Mouse (Mus musculus): Measurements from ENCODE around the gene Hoxa1. TPM values are rescaled to one million over a fixed set of nuclear protein-coding genes. Genes with fewer than 3 reads are reported as not detected.
A peak's percentile ranks its signal among the peaks of the same experiment; 100 is the strongest.

Hoxa1 gene
- total and polyA plus RNA-seq, 2 experiments, result 0.18 TPM; not detected in 1

DNA sequence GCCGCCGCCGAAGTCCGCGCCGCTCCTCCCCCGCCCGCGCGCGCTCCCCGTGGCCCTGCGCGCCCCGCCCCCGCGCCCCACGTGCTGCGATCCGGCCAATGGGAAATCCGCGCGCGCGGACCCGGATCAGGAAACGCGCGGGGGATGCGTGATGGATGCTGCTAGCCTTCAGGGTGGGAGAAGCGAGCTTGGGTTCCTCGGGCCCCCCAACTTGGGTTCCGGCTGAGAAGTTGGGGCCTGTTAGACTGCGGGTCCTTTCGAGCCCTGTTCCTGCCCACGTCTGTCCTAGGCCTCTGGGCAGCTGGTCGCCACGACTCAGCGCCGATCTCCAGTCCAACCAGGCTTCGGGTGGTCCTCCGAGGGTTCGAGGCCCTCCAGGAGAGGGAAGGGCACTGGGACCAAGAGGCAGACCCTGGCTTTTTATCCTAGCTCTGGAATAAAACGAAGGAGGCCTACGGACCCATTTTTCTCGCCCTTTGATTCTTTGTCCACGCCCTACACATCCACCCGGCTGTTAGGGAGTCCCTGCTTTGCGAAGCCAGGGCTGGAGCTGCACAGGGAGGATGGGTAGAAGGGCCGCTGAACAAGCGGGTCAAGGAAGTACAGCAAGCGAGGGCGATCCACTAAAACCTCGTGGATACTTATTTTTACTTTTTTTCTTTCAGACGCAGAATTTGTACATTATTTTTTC, 33.9 kb upstream of the Hoxa1 start:
- no peak for DNase-seq (ENCODE audit: extremely low read depth, low read depth, low spot score)
- 4% methylated on average over 44 of the region's 55 CpGs for WGBS
- Histone ChIP-seq H3K79me2 (ENCODE audit: control insufficient read depth, insufficient read depth, low read length) (no peaks in the 10 kb centered on the region), H3K9ac (ENCODE audit: low read depth, low read length) (peak overlapping the region; percentile 44; the same call in 1 of the 2 replicates), H3K4me3 (ENCODE audit: insufficient read depth, low read depth, low read length) (peak overlapping the region; percentile 66), H3K36me3 (ENCODE audit: control insufficient read depth, insufficient read depth, low read length) (no peaks in the 10 kb centered on the region), H3K4me1 (ENCODE audit: control insufficient read depth, insufficient read depth, low read length) (peaks cover 2% of the 10 kb centered on the region; the same call in 1 of the 2 replicates), H3K27me3 (ENCODE audit: control insufficient read depth, insufficient read depth, low read length) (peaks cover 19% of the 10 kb centered on the region; the same call in 1 of the 2 replicates), H3K27ac (replicated peaks; ENCODE audit: insufficient read depth, low read depth, low read length) (0 out of 2 replicates have a peak overlapping the region, but pooled peaks have one; percentile 22)
- peak; percentile 35; the same call in 1 of the 2 replicates for TF ChIP-seq POLR2A (IDR thresholded peaks at IDR 0.05; ENCODE audit: extremely low read depth, insufficient read depth, low read length)
- no peak for TF ChIP-seq CTCF (IDR thresholded peaks at IDR 0.05; ENCODE audit: low read depth, low read length)

DNA sequence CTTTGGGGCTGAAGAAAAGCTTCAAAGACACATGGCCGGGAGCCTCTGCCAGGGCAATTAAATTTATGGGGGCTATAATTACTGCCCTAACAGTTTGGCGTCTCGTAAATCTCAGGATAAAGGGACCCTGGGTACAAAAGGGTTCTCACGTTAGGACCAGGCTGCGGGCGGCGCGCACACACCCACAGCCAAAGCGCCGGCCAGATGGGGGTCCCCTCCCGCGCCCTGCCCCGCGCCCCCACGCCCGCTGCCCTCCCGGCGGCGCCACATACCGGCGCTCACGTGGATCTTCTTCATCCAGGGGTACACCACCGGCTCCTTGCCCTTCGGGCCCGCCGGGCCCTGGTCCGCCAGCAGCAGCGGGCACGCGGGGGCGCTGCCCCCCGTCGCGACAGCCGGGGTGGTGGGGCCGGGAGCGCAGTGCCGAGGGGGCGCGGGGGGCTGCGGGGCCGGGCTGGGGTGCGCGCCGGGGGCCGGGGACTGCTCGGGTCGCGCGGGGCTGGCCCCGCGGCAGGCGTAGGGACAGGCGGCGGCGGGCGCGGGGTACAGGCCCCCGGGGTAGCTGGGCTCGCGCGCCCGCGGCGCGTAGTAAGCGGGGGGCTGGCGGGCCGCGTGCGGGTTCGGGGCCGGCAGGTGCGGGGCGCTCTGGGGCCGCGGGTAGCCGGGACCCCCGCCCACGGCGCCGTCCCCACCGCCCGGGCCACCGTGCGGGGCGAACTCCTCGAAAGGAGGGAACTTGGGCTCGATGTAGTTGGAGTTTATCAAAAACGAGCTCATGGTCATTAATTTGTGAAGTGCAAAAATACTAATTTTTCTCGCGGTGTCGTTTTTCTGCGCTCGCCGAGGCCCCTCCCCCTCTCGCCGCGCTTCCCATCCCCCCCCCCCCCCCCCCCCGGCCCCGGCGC, 33.0 kb upstream of the Hoxa1 start, which contains the start of gene Hoxa4:
Gene Hoxa4 (minus strand): TSS at position 848 of the 905 bp plus-strand sequence.
- Histone ChIP-seq H3K36me3 (ENCODE audit: control insufficient read depth, insufficient read depth, low read length) (no peaks in the 10 kb centered on the region), H3K4me1 (ENCODE audit: control insufficient read depth, insufficient read depth, low read length) (peaks cover 2% of the 10 kb centered on the region; the same call in 1 of the 2 replicates), H3K27me3 (ENCODE audit: control insufficient read depth, insufficient read depth, low read length) (peaks cover 22% of the 10 kb centered on the region; the same call in 1 of the 2 replicates), H3K4me3 (ENCODE audit: insufficient read depth, low read depth, low read length) (peak within 1 kb of the TSS; percentile 71), H3K9ac (ENCODE audit: low read depth, low read length) (peak within 1 kb of the TSS; percentile 76), H3K27ac (replicated peaks; ENCODE audit: insufficient read depth, low read depth, low read length) (peak within 1 kb of the TSS; percentile 64; the same call in 1 of the 2 replicates), H3K79me2 (ENCODE audit: control insufficient read depth, insufficient read depth, low read length) (no peaks in the 10 kb centered on the region)
- no peak for DNase-seq (ENCODE audit: extremely low read depth, low read depth, low spot score)
- WGBS, result 4% methylated on average over 89 of the region's 102 CpGs
- TF ChIP-seq POLR2A (IDR thresholded peaks at IDR 0.05; ENCODE audit: extremely low read depth, insufficient read depth, low read length), result no peak
- no peak for TF ChIP-seq CTCF (IDR thresholded peaks at IDR 0.05; ENCODE audit: low read depth, low read length)

DNA sequence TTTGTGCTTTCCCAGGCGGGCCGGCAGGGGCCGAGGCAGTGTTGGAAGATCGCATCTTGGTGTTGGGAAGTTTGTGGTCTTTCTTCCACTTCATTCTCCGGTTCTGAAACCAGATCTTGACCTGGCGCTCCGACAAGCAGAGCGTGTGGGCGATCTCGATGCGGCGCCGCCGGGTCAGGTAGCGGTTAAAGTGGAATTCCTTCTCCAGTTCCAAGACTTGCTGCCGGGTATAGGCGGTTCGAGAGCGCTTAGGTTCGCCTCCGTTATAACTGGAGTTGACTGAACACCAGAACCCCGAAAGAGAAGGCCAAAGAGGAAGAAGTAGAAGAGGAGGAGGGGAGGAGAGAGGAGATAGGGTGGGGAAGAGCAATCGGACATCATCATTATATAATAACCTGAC, 32.3 kb upstream of the Hoxa1 start:
- no peak for DNase-seq (ENCODE audit: extremely low read depth, low read depth, low spot score)
- Histone ChIP-seq H3K36me3 (ENCODE audit: control insufficient read depth, insufficient read depth, low read length) (no peaks in the 10 kb centered on the region), H3K79me2 (ENCODE audit: control insufficient read depth, insufficient read depth, low read length) (no peaks in the 10 kb centered on the region), H3K9ac (ENCODE audit: low read depth, low read length) (peak overlapping the region; percentile 10; the same call in 1 of the 2 replicates), H3K4me1 (ENCODE audit: control insufficient read depth, insufficient read depth, low read length) (peaks cover 2% of the 10 kb centered on the region; the same call in 1 of the 2 replicates), H3K27ac (replicated peaks; ENCODE audit: insufficient read depth, low read depth, low read length) (no peak overlapping the region), H3K27me3 (ENCODE audit: control insufficient read depth, insufficient read depth, low read length) (peaks cover 25% of the 10 kb centered on the region; the same call in 1 of the 2 replicates), H3K4me3 (ENCODE audit: insufficient read depth, low read depth, low read length) (peak overlapping the region; percentile 71)
- TF ChIP-seq CTCF (IDR thresholded peaks at IDR 0.05; ENCODE audit: low read depth, low read length), result no peak
- no peak for TF ChIP-seq POLR2A (IDR thresholded peaks at IDR 0.05; ENCODE audit: extremely low read depth, insufficient read depth, low read length)
- WGBS, result 11% methylated on average over 23 of the region's 23 CpGs

DNA sequence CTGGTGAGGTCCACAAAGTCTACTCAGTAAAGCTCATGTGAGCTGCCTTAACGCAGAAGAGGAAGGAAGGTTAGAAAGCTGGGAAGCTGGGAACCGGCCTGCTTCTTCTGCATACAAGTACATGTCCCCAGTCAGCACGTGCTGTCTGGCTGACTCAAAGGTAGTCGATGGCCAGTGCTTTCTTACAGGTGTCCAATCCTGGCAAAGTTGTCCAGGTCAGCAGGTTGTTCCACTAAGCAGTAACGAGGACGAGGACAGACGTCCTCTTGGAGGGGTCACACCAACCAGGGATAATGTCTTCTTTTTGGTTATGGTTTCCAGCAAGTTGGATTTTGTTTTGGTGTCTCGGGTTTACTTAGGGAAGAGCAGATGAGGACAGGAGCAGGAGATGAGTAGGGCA, 31.8 kb upstream of the Hoxa1 start:
- Histone ChIP-seq H3K4me3 (ENCODE audit: insufficient read depth, low read depth, low read length) (no peak overlapping the region), H3K79me2 (ENCODE audit: control insufficient read depth, insufficient read depth, low read length) (no peaks in the 10 kb centered on the region), H3K9ac (ENCODE audit: low read depth, low read length) (no peak overlapping the region), H3K27me3 (ENCODE audit: control insufficient read depth, insufficient read depth, low read length) (peaks cover 25% of the 10 kb centered on the region; the same call in 1 of the 2 replicates), H3K27ac (replicated peaks; ENCODE audit: insufficient read depth, low read depth, low read length) (no peak overlapping the region), H3K36me3 (ENCODE audit: control insufficient read depth, insufficient read depth, low read length) (no peaks in the 10 kb centered on the region), H3K4me1 (ENCODE audit: control insufficient read depth, insufficient read depth, low read length) (peaks cover 2% of the 10 kb centered on the region; the same call in 1 of the 2 replicates)
- no peak for DNase-seq (ENCODE audit: extremely low read depth, low read depth, low spot score)
- WGBS, result 21% methylated on average over 8 of the region's 8 CpGs
- TF ChIP-seq POLR2A (IDR thresholded peaks at IDR 0.05; ENCODE audit: extremely low read depth, insufficient read depth, low read length) (no peak), CTCF (IDR thresholded peaks at IDR 0.05; ENCODE audit: low read depth, low read length) (no peak)

DNA sequence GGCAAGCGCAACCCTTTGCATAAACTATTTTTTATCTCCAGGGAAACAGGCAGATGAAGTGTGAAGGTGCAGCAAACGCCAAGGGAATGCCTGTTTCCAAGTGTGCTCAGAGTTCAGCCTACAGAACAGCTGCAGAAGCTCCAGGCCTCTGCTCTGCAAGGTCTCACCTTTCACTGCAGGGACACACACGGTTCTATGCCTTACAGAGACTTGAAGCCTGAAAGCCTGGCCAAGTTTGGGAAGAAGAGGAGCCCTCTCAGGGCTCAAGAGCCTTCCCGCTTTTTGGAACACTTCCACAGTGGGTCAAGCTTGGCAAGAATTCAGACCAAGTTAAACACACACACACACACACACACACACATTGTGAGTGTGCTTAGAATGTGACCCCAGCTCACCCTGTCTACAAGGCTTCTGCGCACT, 31.1 kb upstream of the Hoxa1 start:
- no peak for DNase-seq (ENCODE audit: extremely low read depth, low read depth, low spot score)
- Histone ChIP-seq H3K9ac (ENCODE audit: low read depth, low read length) (no peak overlapping the region), H3K4me1 (ENCODE audit: control insufficient read depth, insufficient read depth, low read length) (peaks cover 2% of the 10 kb centered on the region; the same call in 1 of the 2 replicates), H3K27ac (replicated peaks; ENCODE audit: insufficient read depth, low read depth, low read length) (no peak overlapping the region), H3K27me3 (ENCODE audit: control insufficient read depth, insufficient read depth, low read length) (peaks cover 24% of the 10 kb centered on the region), H3K4me3 (ENCODE audit: insufficient read depth, low read depth, low read length) (no peak overlapping the region), H3K36me3 (ENCODE audit: control insufficient read depth, insufficient read depth, low read length) (no peaks in the 10 kb centered on the region), H3K79me2 (ENCODE audit: control insufficient read depth, insufficient read depth, low read length) (no peaks in the 10 kb centered on the region)
- TF ChIP-seq CTCF (IDR thresholded peaks at IDR 0.05; ENCODE audit: low read depth, low read length) (no peak), POLR2A (IDR thresholded peaks at IDR 0.05; ENCODE audit: extremely low read depth, insufficient read depth, low read length) (no peak)
- 28% methylated on average over 5 of the region's 5 CpGs for WGBS

Data from liver, adult 2 months (tissue).